Mouse (Mus musculus) hindbrain, embryonic 11.5 days (tissue): ENCODE measurements around the gene Olfr92. TPM values are rescaled to one million over a fixed set of nuclear protein-coding genes. Genes with fewer than 3 reads are reported as not detected.

ENCODE experiments used
- ATAC-seq: fragments of 200-750 bp; cut with Nextera tagmentation; 2 replicates; pipeline ENCODE4 v1.8.0; 2017; ENCODE audit warnings: mild to moderate bottlenecking, moderate TSS enrichment, moderate library complexity; ENCODE audit not compliant: low FRiP score
- DNase-seq: peaks from one replicate; pipeline ENCODE4 v3.0.0-alpha.2; 2015; ENCODE audit warnings: low spot score
- H3K27ac ChIP-seq: fragments of 300-500 bp; sonication (generic); 2 replicates; pipeline ENCODE4 v1.5.1; 2014; ENCODE audit warnings: mild to moderate bottlenecking, low read depth, low read length
- H3K27me3 ChIP-seq: fragments of 300-500 bp; sonication (generic); 2 replicates; pipeline ENCODE4 v1.6.1; 2014; ENCODE audit warnings: mild to moderate bottlenecking, low read length, moderate library complexity, mixed read lengths; ENCODE audit not compliant: control insufficient read depth, insufficient read depth
- H3K36me3 ChIP-seq: fragments of 300-500 bp; sonication (generic); 2 replicates; pipeline ENCODE4 v1.6.1; 2014; ENCODE audit warnings: mild to moderate bottlenecking, low read length, moderate library complexity, mixed read lengths; ENCODE audit not compliant: control insufficient read depth, insufficient read depth
- H3K4me1 ChIP-seq: fragments of 300-500 bp; sonication (generic); replicated peaks from 2 replicates; pipeline ENCODE4 v1.6.1; 2014; ENCODE audit warnings: low read length, mixed read lengths; ENCODE audit not compliant: control insufficient read depth, insufficient read depth
- H3K4me2 ChIP-seq: fragments of 300-500 bp; sonication (generic); replicated peaks from 2 replicates; pipeline ENCODE4 v1.6.1; 2014; ENCODE audit warnings: mild to moderate bottlenecking, low read depth, low read length
- H3K4me3 ChIP-seq: fragments of 300-500 bp; sonication (generic); 2 replicates; pipeline ENCODE4 v1.5.1; 2014; ENCODE audit warnings: low read depth, low read length
- H3K9ac ChIP-seq: fragments of 300-500 bp; sonication (generic); 2 replicates; pipeline ENCODE4 v1.6.1; 2014; ENCODE audit warnings: low read depth, low read length
- H3K9me3 ChIP-seq: fragments of 300-500 bp; sonication (generic); 2 replicates; pipeline ENCODE4 v1.6.1; 2016; ENCODE audit warnings: low read length; ENCODE audit not compliant: control insufficient read depth
- WGBS: fragments of 180-500 bp; shearing (Covaris S2); extraction: QIAGEN DNeasy Blood & Tissue Kit; methylation state at CpG from one replicate; pipeline ENCODE4 v1.1.7; 2014; 5-methylcytosine and 5-hydroxymethylcytosine counted together
- polyA plus RNA-seq: library from polyadenylated mRNA; unstranded; fragments of >200 nt; fragmentation: Nextera tagmentation; extraction: Ambion mirVana; gene quantifications from 2 replicates; pipeline ENCODE4 v1.2.1, GENCODE M21; 2014

Olfr92 gene
- polyA plus RNA-seq, 1 experiment from 2014 or later = not detected

- no peaks in the 10 kb centered on the region for H3K9me3 ChIP-seq
- no peak overlapping the region for H3K4me2 ChIP-seq
- 88% methylated on average over 8 of the region's 8 CpGs for WGBS
- H3K36me3 ChIP-seq = peaks cover 23% of the 10 kb centered on the region
- no peak for DNase-seq
- H3K27ac ChIP-seq = no peak overlapping the region
- no peak overlapping the region for H3K9ac ChIP-seq
- H3K4me1 ChIP-seq = peaks cover 3% of the 10 kb centered on the region; the same call in 1 of the 2 replicates
- ATAC-seq = no peak
- no peak overlapping the region for H3K4me3 ChIP-seq
- H3K27me3 ChIP-seq = no peaks in the 10 kb centered on the region
Measured at GRCm38 (mm10) chr17:37070121-37070520, 49.8 kb downstream of the Olfr92 start.

- H3K36me3 ChIP-seq = peaks cover 32% of the 10 kb centered on the region
- WGBS = 100% methylated on average over 1 of the region's 1 CpGs
Measured at GRCm38 (mm10) chr17:37067861-37068260, 52.0 kb downstream of the Olfr92 start.

GRCm38 (mm10) chr17:37065993-37066392 is 53.9 kb downstream of the Olfr92 start:
- Histone ChIP-seq H3K36me3 (peaks cover 32% of the 10 kb centered on the region), H3K9ac (no peak overlapping the region), H3K4me2 (no peak overlapping the region), H3K4me1 (no peaks in the 10 kb centered on the region), H3K27me3 (no peaks in the 10 kb centered on the region), H3K4me3 (no peak overlapping the region), H3K9me3 (no peaks in the 10 kb centered on the region), H3K27ac (no peak overlapping the region)
- ATAC-seq (no peak), DNase-seq (no peak)
- WGBS = 93% methylated on average over 2 of the region's 2 CpGs

More at GRCm38 (mm10) chr17:37067861-37068260, 52.0 kb downstream of the Olfr92 start:
- no peaks in the 10 kb centered on the region for H3K27me3 ChIP-seq
- no peaks in the 10 kb centered on the region for H3K9me3 ChIP-seq
- DNase-seq (no peak), ATAC-seq (no peak)
- H3K27ac ChIP-seq = no peak overlapping the region
- H3K4me3 ChIP-seq = no peak overlapping the region
- H3K9ac ChIP-seq = no peak overlapping the region
- H3K4me2 ChIP-seq = no peak overlapping the region
- H3K4me1 ChIP-seq = peaks cover 3% of the 10 kb centered on the region; the same call in 1 of the 2 replicates

- Histone ChIP-seq H3K4me2 (no peak overlapping the region), H3K36me3 (peaks cover 23% of the 10 kb centered on the region; the same call in 1 of the 2 replicates), H3K4me3 (no peak overlapping the region), H3K9ac (no peak overlapping the region), H3K27ac (no peak overlapping the region), H3K27me3 (no peaks in the 10 kb centered on the region), H3K4me1 (no peaks in the 10 kb centered on the region), H3K9me3 (no peaks in the 10 kb centered on the region)
- 88% methylated on average over 11 of the region's 11 CpGs for WGBS
- no peak for DNase-seq
- no peak for ATAC-seq
Measured at GRCm38 (mm10) chr17:37063686-37064495, 56.0 kb downstream of the Olfr92 start.

GRCm38 (mm10) chr17:37063063-37063462 is 56.8 kb downstream of the Olfr92 start:
- no peak for ATAC-seq
- Histone ChIP-seq H3K9ac (no peak overlapping the region), H3K9me3 (no peaks in the 10 kb centered on the region), H3K4me2 (no peak overlapping the region), H3K36me3 (peaks cover 23% of the 10 kb centered on the region; the same call in 1 of the 2 replicates), H3K4me1 (no peaks in the 10 kb centered on the region), H3K27ac (no peak overlapping the region), H3K4me3 (no peak overlapping the region), H3K27me3 (no peaks in the 10 kb centered on the region)
- DNase-seq = no peak
- WGBS = 81% methylated on average over 10 of the region's 10 CpGs

GRCm38 (mm10) chr17:37062101-37062641 is 57.7 kb downstream of the Olfr92 start:
- DNase-seq (no peak), ATAC-seq (no peak)
- Histone ChIP-seq H3K27ac (no peak overlapping the region), H3K27me3 (no peaks in the 10 kb centered on the region), H3K9me3 (no peaks in the 10 kb centered on the region), H3K4me2 (no peak overlapping the region), H3K9ac (no peak overlapping the region), H3K4me1 (no peaks in the 10 kb centered on the region), H3K4me3 (no peak overlapping the region), H3K36me3 (peaks cover 18% of the 10 kb centered on the region; the same call in 1 of the 2 replicates)
- 93% methylated on average over 10 of the region's 10 CpGs for WGBS

- WGBS = 82% methylated on average over 3 of the region's 3 CpGs
- no peak for ATAC-seq
- Histone ChIP-seq H3K9ac (no peak overlapping the region), H3K36me3 (peaks cover 14% of the 10 kb centered on the region; the same call in 1 of the 2 replicates), H3K4me2 (no peak overlapping the region), H3K27ac (no peak overlapping the region), H3K4me1 (no peaks in the 10 kb centered on the region), H3K27me3 (no peaks in the 10 kb centered on the region), H3K4me3 (no peak overlapping the region), H3K9me3 (no peaks in the 10 kb centered on the region)
- DNase-seq = no peak
Measured at GRCm38 (mm10) chr17:37061435-37061834, 58.5 kb downstream of the Olfr92 start.
